Mouse (Mus musculus) ES-E14 (cell line): ENCODE data around the gene Arhgap19. TPM values are rescaled to one million over a fixed set of nuclear protein-coding genes. Genes with fewer than 3 reads are reported as not detected.

ENCODE experiments used
- DNase-seq: peaks from one replicate; pipeline ENCODE4 v3.0.0-alpha.2; 2013; ENCODE audit warnings: low read depth, low spot score
- H3K27ac ChIP-seq: 2 replicates; pipeline ENCODE4 v1.5.1; 2012; ENCODE audit warnings: low read depth, mild to moderate bottlenecking, low read length, moderate library complexity, mixed read lengths; ENCODE audit not compliant: poor library complexity, insufficient read depth, severe bottlenecking
- H3K36me3 ChIP-seq: 2 replicates; pipeline ENCODE4 v1.6.1; 2012; ENCODE audit warnings: mild to moderate bottlenecking, low read length, moderate library complexity, mixed read lengths; ENCODE audit not compliant: control insufficient read depth, poor library complexity, insufficient read depth, severe bottlenecking
- H3K4me1 ChIP-seq, 2 experiments: fragments of 150-350 bp in 1 of 2; sonication (generic) in 1 of 2; 2 replicates each; pipeline ENCODE4 v1.6.1; 2012; ENCODE audit warnings: low read length in 2 of 2, mild to moderate bottlenecking in 1 of 2, mixed read lengths in 1 of 2; ENCODE audit not compliant: control insufficient read depth in 2 of 2, insufficient read depth in 2 of 2, poor library complexity in 1 of 2
- H3K4me3 ChIP-seq, 2 experiments: fragments of 150-350 bp in 1 of 2; sonication (generic) in 1 of 2; 2 replicates each; pipeline ENCODE4 v1.5.1; 2012; ENCODE audit warnings: low read length in 2 of 2, low read depth in 1 of 2, mild to moderate bottlenecking in 1 of 2, mixed read lengths in 1 of 2; ENCODE audit not compliant: insufficient read depth in 1 of 2, poor library complexity in 1 of 2, severe bottlenecking in 1 of 2
- H3K9ac ChIP-seq: 2 replicates; pipeline ENCODE4 v1.6.1; 2012; ENCODE audit warnings: low read depth, mild to moderate bottlenecking, low read length, mixed read lengths; ENCODE audit not compliant: poor library complexity, insufficient read depth, severe bottlenecking
- H3K9me3 ChIP-seq: fragments of 150-350 bp; sonication (generic); 2 replicates; pipeline ENCODE4 v1.6.1; 2012; ENCODE audit warnings: low read depth, mild to moderate bottlenecking, low read length; ENCODE audit not compliant: control insufficient read depth, insufficient read depth
- CHD2 ChIP-seq: IDR thresholded peaks from 2 replicates; pipeline ENCODE4 v1.6.1; 2014; ENCODE audit warnings: mild to moderate bottlenecking, low read depth, low read length, inconsistent platforms
- HCFC1 ChIP-seq: IDR thresholded peaks from 2 replicates; pipeline ENCODE4 v1.6.1; 2012; ENCODE audit warnings: low read length, inconsistent platforms, borderline replicate concordance; ENCODE audit not compliant: insufficient read depth
- MAFK ChIP-seq: IDR thresholded peaks from 2 replicates; pipeline ENCODE4 v1.6.1; 2014; ENCODE audit warnings: mild to moderate bottlenecking, low read depth, low read length, inconsistent platforms; ENCODE audit not compliant: insufficient read depth
- ZC3H11A ChIP-seq: IDR thresholded peaks from 2 replicates; pipeline ENCODE4 v1.6.1; 2012; ENCODE audit warnings: low read depth, mild to moderate bottlenecking, inconsistent platforms, low read length, borderline replicate concordance
- ZNF384 ChIP-seq: IDR thresholded peaks from 2 replicates; pipeline ENCODE4 v1.6.1; 2012; ENCODE audit warnings: low read depth, low read length, inconsistent platforms
- in situ Hi-C, 2 experiments: fragments of 600-800 bp; cut with MboI; formaldehyde crosslinking; loops; one replicate each; pipeline ENCODE4 v1.15.1; 2025; ENCODE audit warnings: low sequenced_read_pairs in 2 of 2, inconsistent platforms in 1 of 2; ENCODE audit not compliant: unreplicated experiment in 2 of 2
- total RNA-seq: library from RNA; depleted of rRNA; stranded (reverse); fragments of 300-350 nt; gene quantifications from 2 replicates; pipeline ENCODE4 v1.2.3, GENCODE M21; 2012

Arhgap19 gene
- total RNA-seq, 1 experiment: 31.7 TPM

- DNase-seq: no peak
- Histone ChIP-seq H3K9me3 (no peaks in the 10 kb centered on the region), H3K36me3 (no peaks in the 10 kb centered on the region), H3K27ac (no peak overlapping the region), H3K9ac (no peak overlapping the region), H3K4me1 (peaks cover 7 to 8% of the 10 kb centered on the region in 2 experiments; a peak in 2 of 4 replicates), H3K4me3 (no peak overlapping the region)
- TF ChIP-seq CHD2: no peak
- TF ChIP-seq ZNF384: no peak
- TF ChIP-seq MAFK: no peak
- no peak for TF ChIP-seq ZC3H11A
- no peak for TF ChIP-seq HCFC1
- in situ Hi-C loops: no loop called here
These were observed 19.6 kb upstream of the Arhgap19 start for GRCm38 (mm10) chr19:41821436-41821835.

- no peak overlapping the region for H3K4me3 ChIP-seq
- no peak overlapping the region for H3K27ac ChIP-seq
- H3K9ac ChIP-seq: no peak overlapping the region
- no peak for DNase-seq
- no peaks in the 10 kb centered on the region for H3K36me3 ChIP-seq
- in situ Hi-C loops: no loop called here
- H3K4me1 ChIP-seq: peaks cover 7 to 8% of the 10 kb centered on the region in 2 experiments; a peak in 2 of 4 replicates
- TF ChIP-seq ZC3H11A: no peak
- no peak for TF ChIP-seq HCFC1
- TF ChIP-seq CHD2: no peak
- TF ChIP-seq ZNF384: no peak
- no peak for TF ChIP-seq MAFK
- no peaks in the 10 kb centered on the region for H3K9me3 ChIP-seq
These were observed 16.9 kb upstream of the Arhgap19 start for GRCm38 (mm10) chr19:41818749-41819148.

GRCm38 (mm10) chr19:41817325-41817724 is 15.5 kb upstream of the Arhgap19 start:
- Histone ChIP-seq H3K27ac (no peak overlapping the region), H3K4me3 (no peak overlapping the region)
- TF ChIP-seq HCFC1: no peak
- no peak for TF ChIP-seq ZNF384
- TF ChIP-seq ZC3H11A: no peak

GRCm38 (mm10) chr19:41816915-41817314 is 15.1 kb upstream of the Arhgap19 start:
- in situ Hi-C loops: no loop called here
- peaks cover 7 to 8% of the 10 kb centered on the region in 2 experiments; a peak in 2 of 4 replicates for H3K4me1 ChIP-seq
- H3K9ac ChIP-seq: no peak overlapping the region
- H3K36me3 ChIP-seq: no peaks in the 10 kb centered on the region
- H3K4me3 ChIP-seq: no peak overlapping the region
- TF ChIP-seq HCFC1: no peak
- no peak for TF ChIP-seq CHD2
- TF ChIP-seq ZNF384: no peak
- TF ChIP-seq MAFK: no peak
- TF ChIP-seq ZC3H11A: no peak
- no peaks in the 10 kb centered on the region for H3K9me3 ChIP-seq
- DNase-seq: no peak
- no peak overlapping the region for H3K27ac ChIP-seq

More at GRCm38 (mm10) chr19:41817325-41817724, 15.5 kb upstream of the Arhgap19 start:
- no peaks in the 10 kb centered on the region for H3K36me3 ChIP-seq
- DNase-seq: no peak
- H3K4me1 ChIP-seq: peaks cover 7 to 8% of the 10 kb centered on the region in 2 experiments; a peak in 2 of 4 replicates
- H3K9me3 ChIP-seq: no peaks in the 10 kb centered on the region
- in situ Hi-C loops: no loop called here
- H3K9ac ChIP-seq: no peak overlapping the region

- TF ChIP-seq ZNF384: no peak
- TF ChIP-seq ZC3H11A: no peak
- TF ChIP-seq MAFK: no peak
- no peak for TF ChIP-seq HCFC1
- TF ChIP-seq CHD2: no peak
- in situ Hi-C loops: no loop called here
- no peak overlapping the region for H3K27ac ChIP-seq
These were observed 14.6 kb upstream of the Arhgap19 start for GRCm38 (mm10) chr19:41816410-41816809.

More at GRCm38 (mm10) chr19:41816410-41816809, 14.6 kb upstream of the Arhgap19 start:
- Histone ChIP-seq H3K36me3 (no peaks in the 10 kb centered on the region), H3K9ac (no peak overlapping the region), H3K4me3 (no peak overlapping the region), H3K4me1 (peaks cover 7 to 8% of the 10 kb centered on the region in 2 experiments; a peak in 2 of 4 replicates), H3K9me3 (no peaks in the 10 kb centered on the region)
- DNase-seq: no peak
